Mouse (Mus musculus) myocyte (in vitro differentiated cells): ENCODE data around the gene Abcc4.

ENCODE experiments used
- MAX ChIP-seq: IDR thresholded peaks from one replicate; pipeline ENCODE4 v1.6.1; 2011; ENCODE audit warnings: low read depth, mild to moderate bottlenecking, control low read depth
- POLR2A ChIP-seq: IDR thresholded peaks from one replicate; pipeline ENCODE4 v1.6.1; 2011; ENCODE audit warnings: low read depth, mild to moderate bottlenecking, control low read depth, moderate library complexity; ENCODE audit not compliant: insufficient read length
- POLR2AphosphoS2 ChIP-seq: IDR thresholded peaks from one replicate; pipeline ENCODE4 v1.6.1; 2011; ENCODE audit warnings: low read depth, control low read depth; ENCODE audit not compliant: insufficient read length
- SRF ChIP-seq: IDR thresholded peaks from one replicate; pipeline ENCODE4 v1.6.1; 2011; ENCODE audit warnings: low read depth; ENCODE audit not compliant: control insufficient read depth, insufficient read length
- TCF12 ChIP-seq: IDR thresholded peaks from one replicate; pipeline ENCODE4 v1.6.1; 2011; ENCODE audit warnings: mild to moderate bottlenecking, control low read depth; ENCODE audit not compliant: poor library complexity, insufficient read depth, severe bottlenecking
- USF1 ChIP-seq: IDR thresholded peaks from one replicate; pipeline ENCODE4 v1.6.1; 2011; ENCODE audit warnings: low read depth, mild to moderate bottlenecking, control low read depth, moderate library complexity

GRCm38 (mm10) chr14:118635493-118636183, 70.4 kb downstream of the Abcc4 start:
- TF ChIP-seq POLR2A = no peak
- TF ChIP-seq POLR2AphosphoS2 = no peak
- peak; percentile 12 for TF ChIP-seq TCF12
- TF ChIP-seq MAX = no peak
- TF ChIP-seq USF1 = no peak
- TF ChIP-seq SRF = no peak
